Mouse (Mus musculus) effector memory CD4-positive, alpha-beta T cell, adult 5 months (primary cell): Measurements from ENCODE around the gene Gpr142. TPM values are rescaled to one million over a fixed set of nuclear protein-coding genes. Genes with fewer than 3 reads are reported as not detected.

Source experiments
- polyA plus RNA-seq: library from polyadenylated mRNA; unstranded; fragments of 100-300 nt; shearing (Covaris generic); gene quantifications from one replicate; pipeline ENCODE4 v1.2.1, GENCODE M21; 2017

Gpr142 gene
- polyA plus RNA-seq: not detected

DNA sequence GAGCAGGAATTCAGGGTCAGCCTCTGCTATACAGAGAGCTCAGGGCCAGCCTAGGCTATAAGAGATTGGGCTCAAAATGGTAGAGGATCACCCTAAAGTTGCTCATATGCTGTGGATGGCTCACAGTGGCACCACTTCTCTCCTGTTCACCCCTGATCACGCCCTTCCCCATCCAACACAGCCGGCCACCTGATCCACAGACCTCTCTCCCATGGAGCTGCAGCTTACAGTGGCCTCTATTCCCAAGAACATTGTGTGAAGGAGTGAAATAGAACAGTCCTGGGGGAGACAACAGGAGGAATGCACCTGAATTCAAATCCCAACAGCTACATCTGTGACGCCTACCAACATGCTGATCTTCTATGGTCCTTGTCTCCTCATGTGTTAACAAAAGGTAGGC is at the start of gene Gpr142:
Gpr142 (plus strand) TSS at position 301 of the 400 bp plus-strand sequence.

DNA sequence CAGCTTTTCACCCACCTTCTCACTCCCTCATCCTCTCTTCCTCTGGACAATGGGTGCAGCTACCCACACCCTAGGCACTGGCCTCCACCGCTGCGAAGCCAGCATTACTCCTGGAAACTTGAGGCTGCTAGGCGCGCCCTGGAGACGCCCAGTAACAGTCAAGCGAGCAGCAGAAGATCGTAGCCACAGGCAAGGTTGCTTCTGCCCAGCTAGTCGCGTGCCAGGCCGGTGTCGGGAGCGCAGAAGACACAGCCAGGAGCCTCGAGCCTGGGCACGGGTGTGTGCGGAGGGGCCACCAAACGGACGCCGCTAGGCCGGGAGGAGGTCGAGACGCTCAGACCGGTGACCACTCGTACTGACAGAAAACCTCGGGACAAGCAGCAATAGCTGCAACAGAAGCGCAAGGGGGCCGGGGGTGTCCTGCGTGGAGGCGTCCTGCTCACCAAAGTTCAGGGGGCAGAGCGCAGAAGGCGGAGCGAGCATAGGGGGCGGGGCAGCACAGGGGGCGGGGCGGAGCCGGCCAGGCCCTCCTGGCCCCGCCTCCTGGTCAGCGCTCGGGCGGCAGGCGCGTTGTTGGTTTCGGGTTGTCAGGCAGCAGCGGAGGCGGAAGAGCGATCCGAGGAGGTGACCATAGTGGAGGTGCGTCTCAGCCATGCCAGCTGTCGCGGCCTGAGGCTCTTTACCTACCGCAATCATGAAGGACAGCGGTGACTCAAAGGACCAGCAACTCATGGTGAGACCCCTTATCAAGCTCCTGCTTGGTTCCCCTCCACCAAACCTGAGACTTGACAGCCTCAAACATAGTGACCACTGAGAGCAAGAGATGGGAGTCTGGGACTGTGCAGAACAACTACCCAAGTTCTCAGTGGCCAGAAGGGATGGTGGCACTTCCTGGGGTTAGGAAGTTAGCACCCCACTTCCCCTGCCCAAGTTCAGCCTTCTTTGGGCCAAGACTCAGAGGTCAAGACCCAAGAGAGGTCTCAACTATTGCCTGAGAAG is 33.6 kb upstream of the Gpr142 start, which contains the start of gene Kif19a:
Kif19a (plus strand) TSS at position 569 of the 999 bp plus-strand sequence.

DNA sequence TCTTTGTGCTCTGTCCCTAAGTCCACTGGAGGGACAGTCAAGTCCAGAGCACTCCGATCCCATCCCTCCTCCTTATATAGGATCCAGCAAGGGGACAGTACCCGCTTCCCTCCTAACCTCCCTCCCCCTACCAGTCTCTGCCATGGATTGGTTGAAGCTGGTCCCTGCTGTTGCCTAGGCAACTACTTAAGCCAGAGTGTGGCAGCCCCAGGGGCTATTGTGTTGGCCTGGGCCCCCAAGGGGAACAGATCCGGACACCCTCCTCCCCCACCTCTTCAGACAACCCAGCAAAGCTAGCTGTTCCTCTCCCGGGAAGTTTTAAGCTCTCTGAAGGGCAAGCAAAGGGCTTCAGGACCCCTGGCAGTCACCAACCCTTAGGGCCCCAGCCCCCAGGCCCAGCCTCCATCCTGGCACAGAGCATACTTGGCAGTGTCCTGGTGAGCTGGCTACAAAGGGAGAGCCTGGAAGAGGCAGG is 2.8 kb upstream of the Gpr142 start, which contains the start of gene Btbd17:
Btbd17 (minus strand) TSS at position 98 of the 475 bp plus-strand sequence.

DNA sequence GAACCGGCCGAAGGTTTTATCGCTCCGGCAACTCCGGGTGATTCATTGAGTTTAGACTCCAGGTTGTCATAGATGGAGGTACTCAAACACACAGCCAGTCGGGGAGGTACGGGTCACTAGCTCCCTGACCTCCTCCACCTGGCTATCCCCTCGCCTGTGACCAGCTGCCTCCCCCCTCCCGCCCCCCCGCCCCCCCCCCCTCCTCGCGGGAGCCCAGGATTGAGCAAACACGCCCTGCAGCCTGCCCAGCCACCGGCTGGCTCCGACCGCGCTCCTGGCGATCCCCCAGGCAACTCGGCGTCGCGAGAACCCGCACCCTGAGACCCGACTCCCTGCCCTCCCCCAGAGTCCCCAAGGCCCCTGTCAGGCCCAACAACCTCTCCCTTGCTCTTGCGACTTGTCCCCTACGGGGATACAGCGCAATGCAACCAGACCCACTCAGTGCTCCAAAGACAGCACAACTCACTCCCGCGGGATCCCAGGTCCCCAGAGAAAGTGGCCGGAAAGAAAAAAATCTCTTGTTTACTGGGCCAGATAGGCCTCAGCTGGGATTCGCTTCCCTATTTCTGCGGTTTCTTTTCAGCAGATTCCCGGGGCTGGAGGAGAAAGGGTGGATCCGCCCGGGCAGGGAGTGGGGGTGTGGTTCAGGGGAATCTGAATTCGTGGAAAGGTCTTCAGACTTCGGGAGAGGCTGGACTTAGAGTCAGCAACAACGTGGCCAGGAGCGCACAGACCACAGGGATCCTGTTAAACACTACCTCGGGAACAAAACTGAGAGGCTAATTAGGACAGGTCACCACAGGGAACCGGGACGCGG is 51.9 kb downstream of the Gpr142 start, which contains the start of gene Gprc5c:
Gprc5c (plus strand) TSS at position 701 of the 817 bp plus-strand sequence.

Other genes starting within 250 kb of the Gpr142 start
- gene Rpl38, start 130.4 kb upstream of the Gpr142 start, polyA plus RNA-seq: 516 TPM
- 1.3 TPM for gene Ttyh2, start 123.5 kb upstream of the Gpr142 start, polyA plus RNA-seq
- not detected for gene Dnaic2, start 71.5 kb upstream of the Gpr142 start, polyA plus RNA-seq
- not detected for gene Kif19a, start 33.5 kb upstream of the Gpr142 start, polyA plus RNA-seq
- gene Btbd17, start 3.0 kb upstream of the Gpr142 start, polyA plus RNA-seq: 0.42 TPM
- not detected for gene Gprc5c, start 52.2 kb downstream of the Gpr142 start, polyA plus RNA-seq
- 0.07 TPM for gene Cd300a, start 91.1 kb downstream of the Gpr142 start, polyA plus RNA-seq
- not detected for gene Cd300lb, start 135.5 kb downstream of the Gpr142 start, polyA plus RNA-seq
- gene Cd300c, start 170.2 kb downstream of the Gpr142 start, polyA plus RNA-seq: not detected
- gene Cd300ld, start 191.0 kb downstream of the Gpr142 start, polyA plus RNA-seq: not detected
- not detected for gene Cd300c2, start 203.0 kb downstream of the Gpr142 start, polyA plus RNA-seq
- not detected for gene Cd300ld2, start 217.3 kb downstream of the Gpr142 start, polyA plus RNA-seq
- gene Cd300ld4, start 228.1 kb downstream of the Gpr142 start, polyA plus RNA-seq: not detected
- gene Cd300ld5, start 238.8 kb downstream of the Gpr142 start, polyA plus RNA-seq: not detected
- gene Cd300ld3, start 249.5 kb downstream of the Gpr142 start, polyA plus RNA-seq: not detected